Mouse (Mus musculus) left cerebral cortex, adult 18-20 months (tissue): ENCODE results near the gene Arsg. TPM values are rescaled to one million over a fixed set of nuclear protein-coding genes. Genes with fewer than 3 reads are reported as not detected.

Experiments
- DNase-seq, 2 experiments: peaks; one replicate each; pipeline ENCODE4 v3.0.0; 2021 to 2022; ENCODE audit warnings: low spot score in 2 of 2, mixed read lengths in 1 of 2
- total RNA-seq, 2 experiments: library from RNA; stranded (reverse); gene quantifications; 2 replicates each; pipeline ENCODE4 v1.2.3; 2021

Arsg gene
- total RNA-seq, 2 experiments from 2014 or later: 12.0 to 14.7 TPM

DNA sequence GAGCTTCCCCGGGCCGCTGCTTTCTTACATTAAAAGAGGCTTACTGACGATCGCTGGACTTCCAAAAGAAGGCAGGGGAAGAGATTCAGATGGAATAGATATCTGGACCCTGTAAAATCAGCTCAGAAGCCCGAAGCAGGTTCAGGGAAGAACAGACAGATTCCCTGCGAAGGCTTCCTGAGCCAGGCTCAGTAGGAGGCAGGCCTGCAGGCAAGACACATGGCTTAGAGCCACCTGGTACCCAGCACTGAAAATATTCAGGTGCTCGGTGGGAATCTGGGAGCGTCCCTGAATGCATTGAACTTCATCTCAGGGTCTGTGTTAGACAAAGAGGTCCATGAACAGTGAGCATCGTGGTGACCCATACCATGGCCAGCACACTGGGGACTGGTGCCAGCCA lies 106.8 kb downstream of the Arsg start:
- no peak for DNase-seq

DNA sequence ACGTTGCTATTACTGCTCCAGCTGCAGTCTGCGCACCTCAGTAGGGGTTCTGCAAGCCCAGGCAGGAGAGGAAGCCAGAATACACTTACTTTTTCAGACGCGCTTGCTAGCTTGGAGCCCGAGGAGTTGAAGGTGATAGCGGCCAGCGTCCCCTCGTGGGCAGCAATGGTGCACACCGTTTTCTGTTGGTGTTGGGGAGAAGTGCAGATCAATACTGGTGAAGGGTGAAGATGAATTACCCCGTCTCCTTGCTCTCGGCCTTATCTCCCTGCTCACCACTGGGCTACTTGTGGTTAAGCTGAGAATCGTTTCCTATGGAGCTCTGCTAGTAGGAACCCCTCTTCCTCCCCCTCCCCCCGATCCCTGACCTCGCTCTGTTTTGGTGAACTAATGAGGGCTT lies 110.8 kb downstream of the Arsg start:
- DNase-seq: no peak

DNA sequence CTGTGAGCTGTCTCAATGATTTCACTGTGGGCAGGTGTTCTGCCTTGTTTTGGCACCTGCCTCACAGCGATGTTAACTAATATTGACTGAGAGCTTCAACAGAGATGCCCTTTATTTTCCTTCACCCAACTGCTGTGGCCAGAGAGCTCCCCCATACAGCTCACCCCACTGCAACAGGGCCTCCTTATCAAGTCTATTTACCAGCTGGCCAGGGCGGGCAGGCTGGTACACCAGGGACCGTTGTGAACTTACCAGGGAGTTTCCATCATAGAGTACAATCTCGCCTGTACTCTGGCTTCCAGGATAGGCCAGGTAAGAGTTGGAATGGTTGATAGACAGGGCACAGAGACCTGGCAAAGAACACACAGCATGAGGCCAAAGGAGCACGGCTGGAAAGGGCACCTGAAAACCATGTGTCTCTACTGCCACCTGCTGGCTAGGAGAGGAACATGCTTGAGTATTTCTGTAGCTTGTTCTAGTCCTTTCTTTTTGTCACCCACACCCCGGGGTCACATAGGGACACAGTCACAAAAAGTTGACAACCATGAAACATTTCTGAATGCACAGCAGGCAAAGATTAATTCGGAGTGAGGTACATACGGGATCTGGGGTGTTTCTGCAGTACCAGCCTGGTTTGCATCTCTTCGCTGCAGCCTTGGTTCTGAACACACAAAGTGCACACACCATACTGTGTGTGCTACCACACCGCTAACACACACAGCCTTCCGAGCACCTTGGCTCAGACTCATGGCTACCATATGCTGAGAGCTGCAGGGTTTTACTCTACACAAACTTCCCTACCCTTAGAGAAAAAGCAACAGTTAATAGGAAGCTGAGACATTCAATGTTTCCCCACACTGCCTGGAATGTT lies 111.9 kb downstream of the Arsg start:
- peak; percentile 69 to 80 for DNase-seq

DNA sequence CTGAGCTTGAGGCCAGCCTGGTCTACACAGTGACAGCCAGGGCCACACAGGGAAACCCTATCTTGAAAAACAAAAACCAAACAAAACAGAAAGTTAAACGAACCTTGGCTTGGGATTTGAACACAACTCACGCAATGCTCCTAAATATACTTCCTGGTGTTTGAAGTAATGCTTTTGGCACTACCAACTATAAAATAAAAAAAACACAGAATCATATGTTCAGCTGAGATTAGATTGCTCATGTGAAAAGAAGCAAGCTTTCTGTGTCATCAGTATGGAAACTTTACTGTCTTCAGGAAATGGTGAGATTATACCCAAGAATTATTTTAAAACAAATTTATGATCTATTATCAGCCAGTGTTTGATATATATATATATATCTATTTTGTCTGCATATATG lies 113.2 kb downstream of the Arsg start:
- DNase-seq: no peak

DNA sequence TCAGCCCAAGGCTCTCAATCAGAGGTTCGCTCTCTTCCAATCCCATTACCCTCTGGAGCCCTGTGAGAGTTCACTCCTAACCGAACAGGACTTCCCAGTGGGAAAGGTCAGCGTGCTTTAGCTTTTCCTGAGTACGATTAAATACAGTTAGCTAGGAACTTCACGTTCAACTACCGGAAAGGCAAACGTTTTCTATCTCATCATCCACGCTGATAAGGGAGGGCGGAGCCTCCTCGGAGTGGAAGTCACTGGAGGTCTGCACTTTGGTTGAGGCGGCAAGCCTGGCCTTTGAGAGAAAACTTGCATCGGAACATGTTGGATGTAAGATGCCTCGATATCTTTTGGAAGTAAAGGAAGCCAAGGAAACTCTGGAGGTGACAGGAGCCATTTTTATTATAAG lies 113.8 kb downstream of the Arsg start:
- DNase-seq: no peak

DNA sequence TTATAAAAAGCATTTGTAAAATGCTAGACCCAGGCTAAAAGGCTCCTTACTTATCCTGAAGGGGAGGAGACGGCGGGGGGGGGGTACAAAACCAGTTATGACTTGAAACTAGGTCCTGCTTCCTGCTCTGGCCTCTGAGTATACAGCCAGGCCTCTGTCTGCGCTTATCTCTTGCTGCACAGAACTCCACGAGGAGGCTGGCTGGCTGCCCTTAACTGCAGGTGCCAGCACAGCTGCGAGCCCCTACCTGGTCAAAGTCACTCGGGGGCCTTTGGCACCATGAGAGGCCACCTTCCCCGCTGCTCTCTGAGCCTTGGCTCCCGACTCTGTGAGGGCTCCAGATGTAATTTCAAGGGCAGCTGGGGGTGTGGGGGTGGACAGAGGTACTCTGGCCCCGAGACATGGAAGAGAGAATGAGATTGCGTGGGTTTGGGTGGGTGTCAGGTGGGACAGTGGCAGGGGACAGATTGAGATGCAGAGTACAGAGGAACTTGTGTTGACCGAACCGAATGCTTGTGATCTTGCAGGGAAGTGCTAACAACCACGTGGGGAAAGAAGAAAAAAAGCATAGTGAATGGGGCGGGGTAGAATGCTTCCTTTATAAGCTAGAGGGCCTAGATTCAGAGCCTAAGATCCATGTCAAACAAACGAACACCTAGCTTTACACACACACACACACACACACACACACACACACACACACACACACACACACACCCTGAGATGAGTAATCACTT lies 114.6 kb downstream of the Arsg start:
- DNase-seq: no peak

DNA sequence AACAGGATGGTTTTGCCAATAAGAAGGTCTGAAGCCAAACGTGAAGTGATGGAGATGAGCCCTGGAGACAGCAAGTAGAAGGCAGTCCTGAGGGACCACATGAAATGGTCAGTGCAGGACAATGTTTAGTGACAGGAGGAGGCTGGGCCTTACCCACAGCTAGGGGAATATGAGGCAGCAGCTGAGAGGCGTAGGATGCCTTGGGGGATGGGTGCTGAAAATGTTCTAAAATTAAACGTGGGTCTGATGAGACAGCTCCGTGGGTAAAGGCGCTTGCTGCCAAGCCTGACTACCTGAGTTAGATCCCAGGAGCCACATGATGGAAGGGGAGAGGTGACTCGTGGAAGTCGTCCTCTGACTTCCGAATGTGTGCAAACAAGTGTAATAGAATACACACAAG lies 116.8 kb downstream of the Arsg start:
- peak; percentile 21 to 27 for DNase-seq

GRCm38 (mm10) chr11:109591511-109591910 lies 118.3 kb downstream of the Arsg start:
- no peak for DNase-seq

DNA sequence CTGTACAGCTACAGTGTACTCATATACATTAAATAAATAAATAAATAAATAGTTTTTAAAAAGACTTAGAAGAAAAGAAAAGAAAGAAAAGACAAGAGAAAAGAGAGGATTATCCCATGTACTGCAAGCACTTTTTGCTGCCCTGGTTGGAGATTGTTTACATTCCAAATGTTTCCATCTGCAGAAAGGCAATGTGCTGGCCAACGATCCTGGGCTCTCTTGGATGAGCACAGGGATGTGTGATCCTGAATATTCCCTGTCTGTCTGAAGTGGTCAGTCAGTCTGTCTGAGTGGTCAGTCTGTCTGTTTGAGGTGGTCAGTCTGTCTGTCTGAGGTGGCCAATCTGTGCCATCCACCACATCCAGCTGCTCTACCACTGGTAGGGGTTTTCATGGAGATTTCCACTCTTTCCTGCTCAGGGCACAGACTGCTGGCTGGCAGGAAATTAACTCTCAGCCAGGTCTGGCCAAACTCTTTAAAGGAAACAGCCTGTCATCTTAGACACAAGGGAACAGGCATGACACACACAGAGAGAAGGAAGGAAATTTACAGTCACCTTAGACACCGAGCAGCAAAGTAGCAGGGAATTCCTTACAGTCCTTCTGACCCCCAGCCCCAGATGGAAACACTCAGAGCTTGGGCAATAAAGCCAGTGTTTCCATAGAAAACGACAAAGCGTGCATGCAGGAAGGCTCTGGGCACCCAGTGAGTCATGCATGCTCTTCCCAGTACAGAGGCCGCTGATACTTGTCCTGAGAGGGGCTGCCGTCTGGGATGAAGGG lies 120.2 kb downstream of the Arsg start:
- no peak for DNase-seq

DNA sequence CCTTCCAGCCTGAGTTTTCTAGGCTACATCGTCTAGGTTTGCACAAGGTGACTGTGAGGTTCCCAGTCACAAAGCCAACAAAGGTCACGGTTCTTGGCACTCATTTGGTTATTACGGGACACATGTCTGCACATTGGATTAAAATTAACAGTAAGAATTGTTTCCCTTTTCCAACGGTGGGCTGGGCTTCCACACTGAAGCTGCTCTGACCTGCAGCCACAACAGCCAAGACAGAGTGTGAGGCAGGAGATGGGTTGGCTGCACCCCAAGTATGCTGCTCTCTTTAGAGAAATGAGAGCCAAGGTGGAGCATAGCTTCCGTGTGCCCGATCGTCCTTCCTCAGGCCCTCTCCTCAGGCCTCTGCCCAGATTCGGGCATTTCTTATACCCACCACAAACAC lies 121.6 kb downstream of the Arsg start:
- DNase-seq: no peak

DNA sequence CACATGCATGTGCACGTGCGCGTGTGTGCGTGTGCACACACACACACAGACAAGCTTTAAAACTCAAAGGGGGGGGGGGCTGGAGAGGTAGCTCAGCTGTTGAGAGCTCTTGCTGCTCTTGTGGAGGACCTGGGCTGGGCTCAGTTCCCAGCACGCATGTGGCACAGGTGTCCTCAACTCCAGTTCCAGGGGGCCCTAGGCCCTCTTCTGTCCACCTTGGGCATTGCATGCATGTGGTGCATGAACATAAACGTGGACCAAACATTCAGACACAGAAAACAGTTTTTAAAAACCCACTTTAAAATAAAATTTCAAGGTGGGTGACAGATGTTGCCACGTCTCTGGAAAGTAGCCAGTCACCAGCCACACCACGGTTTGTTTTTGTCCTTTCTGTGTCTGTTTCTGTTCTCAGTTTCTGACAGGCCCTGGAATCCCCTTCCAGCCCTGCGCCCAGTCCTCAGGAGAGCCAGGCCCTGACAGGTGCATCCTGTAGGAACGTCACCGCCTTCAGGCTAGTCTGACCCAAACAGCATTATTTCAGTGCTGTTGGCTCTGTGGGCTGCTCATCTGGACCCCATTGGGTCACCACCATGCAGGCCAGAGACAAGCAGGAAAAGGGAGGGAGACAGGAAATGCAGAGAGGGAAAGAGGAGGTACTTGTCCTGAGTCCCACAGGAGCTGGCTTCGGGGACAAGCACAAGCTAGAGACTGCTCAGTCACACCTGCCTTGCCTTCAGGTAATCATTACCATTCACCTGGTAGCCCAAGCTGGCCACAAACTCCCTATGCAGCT lies 125.8 kb downstream of the Arsg start:
- DNase-seq: no peak

- DNase-seq: no peak
Observed at GRCm38 (mm10) chr11:109607600-109607999, 134.4 kb downstream of the Arsg start.

- no peak for DNase-seq
Observed at GRCm38 (mm10) chr11:109608976-109609625, 135.9 kb downstream of the Arsg start.

DNA sequence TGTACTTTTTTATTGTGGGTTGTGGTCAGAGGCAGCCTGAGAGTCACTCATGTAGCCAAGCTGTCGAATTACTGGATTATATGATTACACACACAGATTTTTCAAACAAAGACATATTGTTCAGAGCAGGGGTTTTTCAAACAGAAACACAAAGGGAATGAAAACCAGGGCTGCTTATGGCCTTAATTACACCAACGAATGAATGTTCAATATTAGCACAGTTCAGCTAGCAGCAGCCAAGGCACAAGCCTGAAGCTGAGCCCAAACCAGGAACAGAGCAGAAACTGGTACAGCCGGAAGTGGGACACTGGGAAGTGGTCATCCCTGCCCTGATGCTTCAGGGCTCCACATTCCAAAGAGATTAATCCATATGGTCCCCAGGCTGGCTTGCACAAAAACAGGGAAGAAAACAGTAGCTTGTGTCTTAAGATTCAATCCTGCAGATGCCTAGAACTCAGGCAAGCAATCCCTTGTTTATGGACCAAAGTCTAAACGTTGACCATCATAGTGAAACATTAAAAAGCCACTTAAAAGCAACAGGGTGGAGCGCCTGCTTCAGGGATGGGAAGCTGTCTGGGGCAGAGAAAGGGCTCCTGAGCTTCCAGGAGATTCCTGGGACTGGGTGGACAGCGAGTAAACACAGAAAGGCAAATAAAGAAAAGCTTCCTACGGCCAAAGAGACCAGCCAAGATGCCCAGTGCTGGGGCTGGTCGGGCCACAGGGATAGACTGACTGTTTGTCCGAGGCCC lies 137.0 kb downstream of the Arsg start:
- no peak for DNase-seq

DNA sequence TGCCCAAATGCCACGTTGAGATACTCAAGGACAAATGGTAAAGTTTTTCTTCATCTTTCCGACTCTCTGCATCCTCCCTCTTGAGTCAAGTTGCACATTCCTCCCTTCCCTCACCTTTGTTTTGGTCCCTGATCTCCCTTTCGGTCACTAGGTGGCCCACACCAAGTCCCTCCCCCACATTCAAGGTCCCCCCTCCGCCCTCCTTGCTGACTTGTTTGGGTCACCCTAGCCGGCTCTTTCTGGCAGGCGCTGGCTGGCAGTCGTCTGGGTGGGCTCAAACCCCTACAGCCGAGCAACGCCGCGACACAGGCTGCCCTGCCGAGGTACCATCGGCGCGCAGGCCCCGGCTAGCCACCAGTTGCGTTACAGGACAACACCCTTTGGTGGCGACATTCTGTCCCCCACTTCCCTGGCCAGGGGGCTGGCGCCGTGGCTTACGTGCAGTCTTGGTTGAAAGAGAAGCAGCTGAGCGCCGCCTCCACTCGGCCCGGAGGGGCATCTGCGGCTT lies 137.7 kb downstream of the Arsg start:
- DNase-seq: no peak

DNA sequence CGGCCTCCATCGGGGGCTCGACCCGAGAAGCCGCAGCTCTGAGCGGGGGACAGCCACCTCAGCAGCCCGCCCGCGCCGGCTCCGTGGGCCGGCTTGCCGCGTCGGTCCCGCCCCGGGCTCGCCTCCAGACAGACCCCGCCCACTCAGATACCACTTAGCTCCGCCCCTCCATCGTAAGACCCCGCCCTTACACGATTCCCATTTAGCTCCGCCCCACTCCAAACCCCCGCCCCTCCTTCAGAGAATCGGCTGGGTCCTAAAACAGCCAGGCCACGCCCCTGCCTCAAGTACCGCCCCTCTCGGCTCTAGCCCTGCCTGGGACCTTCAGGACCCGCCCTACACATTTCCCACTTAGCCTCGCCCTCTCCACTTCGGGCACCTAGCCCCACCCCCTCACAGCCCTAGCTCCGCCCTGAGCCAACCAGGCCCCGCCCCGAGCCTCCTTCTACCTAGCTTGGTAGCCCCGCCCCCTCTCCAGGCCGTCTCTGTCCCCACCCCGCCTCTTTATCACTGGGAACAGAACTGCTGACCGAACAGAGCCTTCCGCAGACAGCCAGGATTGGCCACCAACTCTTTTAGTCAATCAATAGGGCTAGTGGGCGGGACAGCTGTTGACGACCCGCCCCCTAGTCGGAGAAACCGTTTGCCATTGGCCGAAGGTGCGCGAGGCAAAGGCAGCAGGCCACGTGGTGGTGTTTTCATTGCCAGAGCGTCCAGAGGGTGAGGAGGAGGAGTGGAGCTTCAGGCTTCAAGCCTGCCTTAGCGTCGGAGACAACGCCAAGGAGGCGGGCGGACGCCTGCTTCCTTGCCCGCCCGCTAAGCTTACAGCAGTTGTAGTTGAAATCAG lies 138.4 kb downstream of the Arsg start, which contains the start of gene Wipi1:
Gene Wipi1 (minus strand): TSS at position 665 of the 847 bp plus-strand sequence.
- peak; percentile 96 to 97 for DNase-seq

- no peak for DNase-seq
Observed at GRCm38 (mm10) chr11:109612871-109613529, 139.8 kb downstream of the Arsg start.

- DNase-seq: no peak
Observed at GRCm38 (mm10) chr11:109615286-109615685, 142.1 kb downstream of the Arsg start.
